Mouse (Mus musculus): ENCODE data around the gene Spata2. TPM values are rescaled to one million over a fixed set of nuclear protein-coding genes. Genes with fewer than 3 reads are reported as not detected.
A peak's percentile ranks its signal among the peaks of the same experiment; 100 is the strongest.

The Spata2 gene
- total RNA-seq, 2 experiments from 2014 or later: 41.1 to 42.8 TPM

DNA sequence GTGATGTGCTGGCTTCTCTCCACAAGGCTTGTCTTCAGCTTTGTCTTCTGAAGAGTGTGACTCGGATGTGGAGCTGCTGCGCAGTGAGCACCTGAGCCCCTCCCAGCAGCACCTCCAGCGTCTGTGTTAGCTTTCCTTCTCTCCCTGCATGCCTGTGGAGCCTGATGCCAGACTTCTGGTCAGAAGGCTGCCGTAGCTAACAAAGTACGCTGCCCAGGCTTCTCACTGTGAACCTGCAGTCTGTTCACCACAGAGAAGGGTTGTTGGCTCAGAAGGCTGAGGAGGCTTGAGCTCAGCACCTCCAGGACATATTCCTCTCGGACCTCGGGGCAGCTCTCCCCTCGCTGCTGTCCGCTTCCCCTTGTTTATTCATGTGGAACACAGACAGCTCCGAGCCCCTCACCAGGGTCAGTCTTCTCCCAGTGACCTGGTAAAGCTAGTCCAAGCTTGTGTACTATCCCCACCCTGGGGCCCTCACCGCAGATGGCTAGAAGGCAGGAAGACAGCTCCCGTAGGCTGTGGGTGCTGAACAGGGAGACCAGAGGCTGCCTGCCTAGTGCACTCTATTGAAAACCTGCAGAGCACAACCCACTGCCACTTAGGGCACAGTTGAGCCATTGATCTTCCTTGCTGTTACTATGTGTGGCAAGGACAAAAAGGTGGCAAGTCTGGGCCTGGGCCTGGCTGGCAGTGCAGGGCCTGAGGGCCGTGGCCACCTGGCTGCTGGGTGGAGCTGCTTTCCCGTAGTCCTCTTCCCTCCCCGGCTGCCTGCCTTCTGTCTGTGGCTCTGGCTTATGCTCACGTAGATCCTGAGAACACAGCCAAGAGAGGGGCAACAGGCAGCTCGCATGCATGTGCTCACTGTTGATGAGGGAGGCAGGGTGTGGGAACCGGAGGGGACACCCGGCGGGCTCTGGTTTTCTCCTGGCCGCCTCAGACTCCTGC, 43.1 kb downstream of the Spata2 start:
- no peak for DNase-seq (ENCODE audit: low spot score in 2 of 2)

DNA sequence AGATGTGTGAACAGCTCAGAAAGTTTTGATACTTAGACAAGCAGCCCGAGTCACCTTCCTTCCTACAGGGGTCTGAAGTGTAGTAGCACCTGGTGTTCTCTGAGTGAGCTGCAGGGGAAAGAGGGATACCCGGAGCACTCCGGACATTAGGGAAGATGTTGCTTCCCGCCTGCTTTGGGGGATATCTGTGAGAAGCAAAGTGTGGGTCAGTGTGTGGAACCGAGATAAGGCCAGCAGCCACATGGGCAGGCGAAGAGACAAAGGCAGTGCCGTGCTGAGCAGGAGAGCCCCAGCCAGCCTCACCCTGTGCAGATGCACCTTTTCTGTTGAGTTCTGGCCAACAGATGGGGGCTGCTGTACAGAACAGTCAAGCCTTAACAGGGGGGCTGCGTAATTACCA, 45.1 kb downstream of the Spata2 start:
- DNase-seq (ENCODE audit: low spot score in 2 of 2): no peak

DNA sequence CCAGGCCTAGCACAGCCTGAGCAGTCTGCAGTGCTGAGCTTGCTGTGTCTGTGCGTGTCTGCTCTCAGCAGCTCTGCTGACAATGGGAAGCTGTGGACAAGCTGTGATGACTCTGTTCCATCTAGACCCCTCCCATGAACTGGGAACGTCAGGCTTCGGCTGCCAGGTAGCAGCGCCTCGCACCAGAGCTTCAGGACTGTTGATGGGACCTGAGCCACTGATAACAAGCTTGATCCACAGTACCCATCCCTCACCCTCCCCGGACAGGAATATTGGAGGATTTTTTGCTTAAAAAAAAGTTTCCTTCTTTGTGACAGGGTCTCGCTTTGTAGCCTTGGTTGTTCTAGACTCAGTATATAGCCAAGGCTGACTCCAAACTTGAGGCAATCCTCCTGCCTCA, 45.5 kb downstream of the Spata2 start:
- DNase-seq (ENCODE audit: low spot score in 2 of 2): no peak

DNA sequence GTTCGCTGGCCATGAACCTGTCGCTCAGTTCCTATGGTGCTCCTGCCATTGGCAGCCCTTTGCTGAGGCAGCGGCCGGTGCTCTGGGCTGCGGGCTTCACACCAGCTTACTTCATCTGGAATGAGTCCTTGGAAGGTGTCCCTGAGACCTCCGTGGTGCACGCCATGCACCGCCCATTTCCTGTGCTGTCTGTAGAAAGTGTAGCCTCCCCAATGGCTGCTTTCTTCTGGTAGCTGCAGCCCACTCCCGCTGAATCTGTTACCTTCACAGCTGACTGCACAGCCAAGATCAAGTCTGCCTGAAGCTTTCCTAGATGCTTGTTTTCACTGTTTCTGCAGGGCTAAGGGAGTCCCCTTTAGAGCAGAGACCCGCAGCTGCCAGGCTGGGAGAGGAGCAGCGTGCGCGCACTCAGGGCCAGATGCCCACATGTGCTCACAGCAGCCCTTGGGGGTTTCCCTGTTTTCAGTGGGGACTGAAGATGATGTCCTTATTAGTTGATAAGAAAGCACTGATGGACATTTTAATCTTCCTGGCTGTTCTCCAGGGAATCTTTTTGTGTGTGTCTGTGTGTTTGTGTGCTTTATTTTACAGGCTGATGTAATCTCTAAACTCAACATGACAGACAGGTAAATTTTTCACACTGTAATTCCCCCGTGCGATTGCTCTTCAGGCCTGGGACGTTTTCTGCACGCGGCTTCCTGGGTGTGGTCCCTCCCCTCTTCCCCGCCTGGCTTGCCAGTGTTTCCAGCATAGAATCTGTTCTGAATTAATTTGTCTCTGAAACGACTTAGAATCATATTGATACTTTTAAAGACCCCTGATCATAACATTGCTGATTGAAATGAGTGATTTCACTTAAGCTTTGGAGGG, 46.5 kb downstream of the Spata2 start:
- DNase-seq (ENCODE audit: low spot score in 2 of 2): peak in 1 of 2 experiments; percentile 26

DNA sequence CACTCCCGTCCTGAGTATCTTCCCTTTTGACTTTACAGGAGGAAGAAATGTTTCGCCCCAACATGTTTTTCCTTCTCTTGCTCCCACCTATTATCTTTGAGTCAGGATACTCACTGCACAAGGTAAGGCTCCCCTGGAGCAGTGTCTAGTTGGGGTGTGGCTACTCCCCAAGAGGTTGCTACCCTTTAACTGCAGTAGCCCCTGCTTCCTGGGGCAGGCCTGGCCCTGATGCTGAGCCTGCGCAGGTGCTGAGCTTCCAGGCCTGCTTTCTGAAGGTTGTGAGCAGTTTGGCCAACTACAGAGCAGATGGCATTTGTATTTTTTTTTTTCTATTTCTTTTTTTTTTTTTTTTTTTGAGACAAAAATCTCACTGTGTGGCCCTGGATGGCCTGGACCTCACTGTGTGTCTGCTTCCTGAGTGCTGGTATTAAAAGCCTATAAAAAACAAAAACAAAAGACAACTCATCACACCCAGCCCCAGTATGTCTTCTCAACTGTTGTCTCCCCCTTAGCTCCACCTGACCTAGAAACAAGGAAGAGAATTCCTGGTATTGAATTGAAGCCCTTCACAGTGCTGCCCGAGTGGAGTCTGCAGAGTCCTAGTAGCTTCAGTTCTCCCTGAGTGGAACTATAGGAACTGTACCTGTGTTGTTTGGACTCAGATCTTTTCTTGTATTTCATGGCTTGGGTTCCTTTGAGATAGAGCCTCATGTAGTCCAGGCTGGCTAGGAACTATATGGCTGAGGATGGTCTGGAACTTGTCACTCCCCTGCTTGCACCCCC, 49.1 kb downstream of the Spata2 start:
- DNase-seq (ENCODE audit: low spot score in 2 of 2): no peak

DNA sequence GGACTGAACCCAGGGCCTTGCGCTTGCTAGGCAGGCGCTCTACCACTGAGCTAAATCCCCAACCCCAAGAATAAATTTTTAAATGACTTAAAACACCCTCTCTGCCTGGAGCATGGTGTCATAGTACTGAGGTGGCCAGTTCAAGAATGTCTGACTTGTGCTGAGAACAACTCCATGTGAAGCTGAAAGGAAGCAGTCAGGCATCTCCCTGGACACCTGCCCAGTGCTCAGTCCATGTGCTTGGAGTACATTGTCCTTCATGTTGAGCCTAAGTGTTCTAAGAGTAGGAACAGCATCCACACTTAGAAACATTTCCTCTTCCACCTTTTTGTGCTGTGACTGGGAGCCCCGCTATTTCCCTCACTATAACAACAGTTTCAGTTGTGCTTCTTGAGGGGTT, 53.3 kb downstream of the Spata2 start:
- no peak for DNase-seq (ENCODE audit: low spot score in 2 of 2)

DNA sequence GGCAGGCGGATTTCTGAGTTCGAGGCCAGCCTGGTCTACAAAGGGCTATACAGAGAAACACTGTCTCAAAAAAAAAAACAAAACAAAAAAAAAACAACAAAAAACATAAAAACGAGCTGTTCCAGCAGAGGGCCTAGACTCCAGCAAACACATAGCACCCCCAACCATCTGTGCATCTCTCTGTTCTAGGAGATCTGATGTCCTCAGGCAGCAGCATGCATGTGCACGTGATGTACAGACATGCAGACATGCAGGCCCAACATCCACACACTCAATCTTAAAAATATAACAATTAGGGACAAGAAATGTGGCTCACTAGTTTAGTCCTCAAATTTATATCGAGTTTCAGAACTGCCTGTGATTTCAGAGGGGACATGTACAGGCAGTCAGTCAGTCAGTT, 56.3 kb downstream of the Spata2 start:
- no peak for DNase-seq (ENCODE audit: low spot score in 2 of 2)

DNA sequence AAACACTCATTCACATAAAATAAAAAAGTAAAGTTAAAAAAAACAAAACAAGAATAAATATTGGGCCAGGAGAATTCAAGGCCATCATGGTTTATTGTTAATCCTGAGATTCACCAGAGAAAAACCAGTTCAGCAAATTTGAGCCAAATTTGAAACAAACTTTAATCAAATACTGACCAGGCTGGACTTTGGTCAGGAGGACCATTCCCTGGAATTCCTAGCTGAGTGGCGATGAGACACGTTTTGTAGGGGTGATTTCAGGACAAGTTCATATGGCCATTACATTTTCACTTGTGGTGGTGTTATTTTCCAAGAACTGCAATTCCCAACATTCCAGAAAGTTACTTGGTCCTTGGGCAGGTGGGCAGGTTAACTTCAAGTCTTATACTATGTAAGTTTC, 57.1 kb downstream of the Spata2 start:
- no peak for DNase-seq (ENCODE audit: low spot score in 2 of 2)

DNA sequence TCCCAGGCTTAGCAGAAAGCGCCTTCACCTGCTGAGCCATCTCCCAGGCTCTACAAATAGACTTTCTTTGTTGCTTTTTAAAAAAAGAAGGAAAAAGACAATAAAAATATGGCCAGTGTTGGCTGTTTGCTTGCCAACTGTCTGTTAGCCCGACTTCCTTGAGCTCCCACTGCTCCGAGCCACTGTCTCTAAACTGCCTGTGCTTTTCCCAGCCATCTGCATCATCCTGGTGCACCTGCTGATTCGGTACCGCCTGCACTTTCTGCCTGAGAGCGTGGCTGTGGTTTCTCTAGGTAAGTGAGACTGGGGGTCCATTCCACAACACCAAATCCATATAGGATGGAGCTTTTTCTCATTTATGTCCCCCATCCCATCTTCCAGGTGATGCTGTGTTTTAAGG, 58.1 kb downstream of the Spata2 start:
- no peak for DNase-seq (ENCODE audit: low spot score in 2 of 2)

DNA sequence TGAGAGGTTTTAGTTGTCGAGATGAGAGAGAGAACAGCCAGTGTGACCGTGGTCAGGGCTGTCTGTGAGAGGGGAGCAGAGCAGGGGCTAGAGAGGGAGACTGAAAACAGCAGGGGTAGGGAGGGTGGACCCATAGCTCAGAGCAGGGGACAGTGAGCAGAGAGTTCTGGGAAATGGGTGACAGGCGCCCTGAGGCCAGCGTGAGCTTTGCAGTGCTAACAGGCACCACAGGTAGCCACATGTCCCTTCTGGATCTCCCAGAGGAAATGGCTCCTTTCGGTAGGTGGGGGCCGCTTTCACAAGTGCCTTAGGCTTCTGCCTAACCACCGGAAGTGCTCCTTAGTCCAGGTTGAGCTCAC, 61.3 kb downstream of the Spata2 start:
- DNase-seq (ENCODE audit: low spot score in 2 of 2): no peak

Other genes with a start within 250 kb of the Spata2 start
- 100 to 1,000 TPM in 1 of 2 experiments, 10 to 100 TPM in 1; 74.7 to 123 TPM for gene B4galt5, start 143.7 kb downstream of the Spata2 start, total RNA-seq (2021)
- gene Slc9a8, start 71.2 kb downstream of the Spata2 start, total RNA-seq (2021): 10 to 100 TPM; 32.6 to 33.1 TPM
- gene Rnf114, start 242 bp downstream of the Spata2 start, total RNA-seq (2021): 100 to 1,000 TPM in 1 of 2 experiments, 10 to 100 TPM in 1; 88.3 to 103 TPM
- gene Snai1, start 45.3 kb upstream of the Spata2 start, total RNA-seq (2021): 1 to 10 TPM; 6.3 to 8.8 TPM
- gene Ube2v1, start 139.2 kb upstream of the Spata2 start, total RNA-seq (2021): 100 to 1,000 TPM; 184 to 195 TPM
- 10 to 100 TPM; 11.6 to 15.2 TPM for gene Gm20431, start 168.6 kb upstream of the Spata2 start, total RNA-seq (2021)
- 100 to 1,000 TPM; 433 to 502 TPM for gene Cebpb, start 196.0 kb upstream of the Spata2 start, total RNA-seq (2021)
- 10 to 100 TPM; 21.4 to 26.6 TPM for gene Tmem189, start 196.9 kb upstream of the Spata2 start, total RNA-seq (2021)